Mouse (Mus musculus) megakaryocyte-erythroid progenitor cell, adult 5-6 weeks (primary cell): ENCODE data around the gene Pcbd2. TPM values are rescaled to one million over a fixed set of nuclear protein-coding genes. Genes with fewer than 3 reads are reported as not detected.
"Not testable (repeated sequence)": the region's sequence is repeated elsewhere in the genome, so short reads cannot be mapped to it uniquely, and the experiment has no call there.

Experiments used
- ATAC-seq: replicated peaks from 2 replicates; pipeline ENCODE4 v1.8.0; 2016; ENCODE audit warnings: mild to moderate bottlenecking, inconsistent platforms; ENCODE audit not compliant: severe bottlenecking, poor library complexity, low FRiP score, low TSS enrichment
- total RNA-seq, 2 experiments: library from RNA; stranded (forward) in 1 of 2; stranded (reverse) in 1 of 2; fragments of 200-1000, 215-1000 nt in 1 of 2; fragments of >200 nt in 1 of 2; fragmentation: Nextera tagmentation in 1 of 2; gene quantifications; 2 replicates each; pipeline ENCODE4 v1.2.3; 2014 to 2017

The Pcbd2 gene
- total RNA-seq (2014; fragmentation: Nextera tagmentation) (25.5 and 33.1 TPM in 2 replicates), total RNA-seq (2017) (12.9 and 23.9 TPM in 2 replicates)

GRCm38 (mm10) chr13:55727120-55727838 lies at the start of gene Pcbd2:
TSS of gene Pcbd2 (plus strand) at chr13:55727368.
- ATAC-seq: peak; percentile 65

GRCm38 (mm10) chr13:55682201-55682600 lies 45.0 kb upstream of the Pcbd2 start:
- ATAC-seq: no peak

GRCm38 (mm10) chr13:55683581-55683980 lies 43.6 kb upstream of the Pcbd2 start:
- ATAC-seq: no peak

GRCm38 (mm10) chr13:55686107-55686633 lies 41.0 kb upstream of the Pcbd2 start:
- no peak for ATAC-seq

GRCm38 (mm10) chr13:55687927-55688602 lies 39.1 kb upstream of the Pcbd2 start:
- no peak for ATAC-seq

- ATAC-seq: peak; percentile 89
Measured at GRCm38 (mm10) chr13:55692535-55693242, 34.5 kb upstream of the Pcbd2 start, which contains the start of gene B230219D22Rik. TSS of gene B230219D22Rik (plus strand) at chr13:55693124.

- ATAC-seq: no peak
Measured at GRCm38 (mm10) chr13:55693243-55693721, 33.9 kb upstream of the Pcbd2 start.

GRCm38 (mm10) chr13:55694110-55694509 lies 33.1 kb upstream of the Pcbd2 start:
- no peak for ATAC-seq

- ATAC-seq: not testable (repeated sequence)
Measured at GRCm38 (mm10) chr13:55695989-55696388, 31.2 kb upstream of the Pcbd2 start.

GRCm38 (mm10) chr13:55704301-55704700 lies 22.9 kb upstream of the Pcbd2 start:
- ATAC-seq: no peak

GRCm38 (mm10) chr13:55712846-55713245 lies 14.3 kb upstream of the Pcbd2 start:
- no peak for ATAC-seq

GRCm38 (mm10) chr13:55714501-55715166 lies 12.5 kb upstream of the Pcbd2 start, which contains the start of gene Txndc15:
TSS of gene Txndc15 (plus strand) at chr13:55714650.
- peak; percentile 90 for ATAC-seq

GRCm38 (mm10) chr13:55715167-55715512 lies 12.0 kb upstream of the Pcbd2 start:
- 0 out of 2 replicates have a peak, but pooled peaks have one; percentile 4 for ATAC-seq

GRCm38 (mm10) chr13:55715908-55716510 lies 11.2 kb upstream of the Pcbd2 start:
- ATAC-seq: no peak

GRCm38 (mm10) chr13:55721516-55721915 lies 5.7 kb upstream of the Pcbd2 start:
- no peak for ATAC-seq

- no peak for ATAC-seq
Measured at GRCm38 (mm10) chr13:55721995-55722394, 5.2 kb upstream of the Pcbd2 start.

- no peak for ATAC-seq
Measured at GRCm38 (mm10) chr13:55726598-55727119, 509 bp upstream of the Pcbd2 start.

GRCm38 (mm10) chr13:55727839-55728238 lies 671 bp downstream of the Pcbd2 start:
- peak; percentile 81 for ATAC-seq

GRCm38 (mm10) chr13:55730716-55731115 lies 3.5 kb downstream of the Pcbd2 start:
- ATAC-seq: no peak
